Mouse (Mus musculus) brain, embryonic 14.5 days (tissue): Measurements from ENCODE around the gene Efhb. TPM values are rescaled to one million over a fixed set of nuclear protein-coding genes. Genes with fewer than 3 reads are reported as not detected.
A peak's percentile ranks its signal among the peaks of the same experiment; 100 is the strongest.

Experiments
- DNase-seq: peaks from one replicate; pipeline ENCODE4 v3.0.0-alpha.2; 2011; ENCODE audit warnings: low read depth
- CTCF ChIP-seq: fragments of 200-500 bp; IDR thresholded peaks from 2 replicates; pipeline ENCODE4 v1.5.1; 2012; ENCODE audit warnings: inconsistent platforms, mild to moderate bottlenecking, moderate library complexity, borderline replicate concordance; ENCODE audit not compliant: insufficient read depth, insufficient read length; ENCODE audit errors: extremely low read depth
- POLR2A ChIP-seq: fragments of 200-500 bp; IDR thresholded peaks from 2 replicates; pipeline ENCODE4 v1.6.1; 2012; ENCODE audit warnings: mild to moderate bottlenecking, inconsistent platforms, borderline replicate concordance; ENCODE audit not compliant: poor library complexity, insufficient read depth, insufficient read length, severe bottlenecking; ENCODE audit errors: extremely low read depth
- polyA plus RNA-seq: library from polyadenylated mRNA; depleted of rRNA; stranded (reverse); fragments of >200 nt; gene quantifications from 2 replicates; pipeline ENCODE4 v1.2.3, GENCODE M21; 2012; rRNA removed

Gene Efhb
- polyA plus RNA-seq = 1.2 and 1.9 TPM in 2 replicates

DNA sequence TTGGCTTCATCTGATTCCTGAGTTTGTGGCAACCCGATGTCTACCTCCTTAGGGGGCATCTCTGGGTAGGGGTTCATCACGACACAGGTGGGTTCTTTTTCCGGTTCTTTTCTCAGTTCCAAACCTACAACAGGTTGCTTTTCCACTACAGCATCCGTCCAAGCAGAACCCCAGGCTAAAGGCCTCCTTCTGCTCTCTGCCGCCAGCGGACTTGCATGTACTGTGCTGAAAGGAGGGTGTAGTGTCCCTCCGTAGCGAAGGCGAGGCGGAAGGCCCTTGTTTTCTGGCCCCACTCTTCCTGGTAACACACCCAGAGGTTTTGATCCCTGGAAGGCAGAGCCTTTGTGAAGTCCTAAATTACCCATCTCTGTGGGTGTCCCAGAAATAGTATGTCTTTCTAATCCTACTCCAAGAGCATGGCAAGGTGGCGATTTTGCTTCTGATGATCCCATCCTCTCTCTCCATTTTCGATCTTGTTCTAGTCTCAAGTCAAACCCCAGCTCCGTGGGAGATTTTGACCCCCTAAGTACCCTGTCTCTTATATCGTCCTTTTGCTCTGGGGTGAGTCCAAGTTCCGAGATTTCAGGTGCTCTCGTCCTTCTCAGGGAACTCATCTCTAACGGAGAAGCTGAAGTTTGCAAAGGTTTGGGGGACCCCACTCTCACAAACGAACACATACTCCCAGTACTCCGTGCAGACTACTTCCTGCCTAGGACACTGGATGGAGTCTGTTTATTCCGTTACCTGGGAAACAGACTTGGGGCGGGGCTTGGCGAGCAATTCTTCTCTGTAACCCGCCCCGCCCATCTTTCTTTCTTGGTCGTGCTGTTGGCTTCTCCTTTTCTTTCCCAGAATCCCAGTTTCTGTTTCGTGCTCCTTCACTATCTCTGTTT lies at the start of gene Efhb:
Gene Efhb, minus strand, starts transcription at position 719 of the 893 bp plus-strand sequence.
- DNase-seq = peak; percentile 94
- TF ChIP-seq POLR2A = no peak
- TF ChIP-seq CTCF = no peak

DNA sequence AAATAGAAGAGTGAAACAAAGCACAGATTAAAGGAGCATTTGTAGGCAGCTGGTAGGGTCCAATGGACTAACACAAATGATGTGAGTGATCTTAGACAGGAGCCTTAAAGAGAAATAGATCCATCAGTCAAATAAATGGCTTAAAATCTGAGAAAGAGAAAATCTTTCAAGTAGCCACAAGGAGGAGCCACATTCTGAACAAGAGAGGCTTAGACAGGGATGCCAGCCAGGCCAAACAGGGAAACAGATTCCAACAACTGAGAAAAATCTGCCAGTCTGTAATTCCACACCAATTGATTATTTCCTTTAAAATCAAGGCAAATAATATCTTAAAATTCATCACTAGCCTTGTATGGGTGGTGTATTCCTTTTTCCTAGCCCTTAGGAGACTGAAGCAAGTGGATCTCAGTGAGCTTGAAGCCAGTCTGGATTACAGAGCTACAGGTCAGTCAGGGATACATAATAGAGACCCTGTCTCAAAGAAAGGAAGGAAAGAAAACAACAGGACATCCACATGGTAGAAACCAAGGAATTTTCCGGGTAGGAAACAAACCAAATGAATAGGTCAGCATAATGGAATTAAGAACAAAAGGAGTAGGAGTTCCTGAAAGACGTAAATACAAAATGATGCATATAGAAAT lies 49.3 kb upstream of the Efhb start:
- peak; percentile 79 for DNase-seq
- TF ChIP-seq POLR2A (no peak), CTCF (peak; percentile 50; the same call in 1 of the 2 replicates)

DNA sequence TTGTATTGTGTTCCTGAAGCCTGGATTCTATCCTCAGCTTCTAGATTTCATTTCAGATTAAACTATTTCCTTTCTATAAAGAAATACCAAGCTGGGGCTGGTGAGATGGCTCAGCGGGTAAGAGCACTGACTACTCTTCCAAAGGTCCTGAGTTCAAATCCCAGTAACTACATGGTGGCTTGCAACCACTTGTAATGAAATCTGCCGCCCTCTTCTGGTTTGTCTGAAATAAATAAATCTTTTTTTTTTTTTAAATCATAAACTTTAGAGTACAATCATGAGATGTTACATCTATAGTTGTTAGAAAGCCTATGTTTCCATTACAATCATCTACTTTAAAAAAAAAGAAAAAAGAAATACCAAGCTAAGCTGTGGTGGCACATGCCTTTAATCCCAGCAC lies 39.8 kb upstream of the Efhb start:
- no peak for TF ChIP-seq CTCF
- no peak for TF ChIP-seq POLR2A
- no peak for DNase-seq

DNA sequence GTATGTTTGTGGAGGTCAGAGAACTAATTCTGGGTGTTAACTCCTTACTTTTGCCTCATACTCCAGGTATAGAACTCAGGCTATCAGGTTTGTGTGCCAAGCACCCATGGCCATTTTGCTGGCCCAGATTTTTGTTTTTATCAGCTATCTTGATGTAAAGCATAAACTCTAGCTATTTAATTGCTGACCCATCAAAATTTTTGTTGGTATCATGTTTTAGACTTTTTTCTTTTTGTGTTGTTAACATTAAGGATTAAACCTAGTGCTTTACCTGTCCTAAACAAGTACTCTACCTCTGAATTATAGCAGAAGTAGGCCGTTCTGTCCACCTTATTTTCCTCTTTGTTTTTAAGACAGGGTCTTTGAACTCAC lies 25.9 kb upstream of the Efhb start:
- TF ChIP-seq CTCF (no peak), POLR2A (no peak)
- DNase-seq = no peak

DNA sequence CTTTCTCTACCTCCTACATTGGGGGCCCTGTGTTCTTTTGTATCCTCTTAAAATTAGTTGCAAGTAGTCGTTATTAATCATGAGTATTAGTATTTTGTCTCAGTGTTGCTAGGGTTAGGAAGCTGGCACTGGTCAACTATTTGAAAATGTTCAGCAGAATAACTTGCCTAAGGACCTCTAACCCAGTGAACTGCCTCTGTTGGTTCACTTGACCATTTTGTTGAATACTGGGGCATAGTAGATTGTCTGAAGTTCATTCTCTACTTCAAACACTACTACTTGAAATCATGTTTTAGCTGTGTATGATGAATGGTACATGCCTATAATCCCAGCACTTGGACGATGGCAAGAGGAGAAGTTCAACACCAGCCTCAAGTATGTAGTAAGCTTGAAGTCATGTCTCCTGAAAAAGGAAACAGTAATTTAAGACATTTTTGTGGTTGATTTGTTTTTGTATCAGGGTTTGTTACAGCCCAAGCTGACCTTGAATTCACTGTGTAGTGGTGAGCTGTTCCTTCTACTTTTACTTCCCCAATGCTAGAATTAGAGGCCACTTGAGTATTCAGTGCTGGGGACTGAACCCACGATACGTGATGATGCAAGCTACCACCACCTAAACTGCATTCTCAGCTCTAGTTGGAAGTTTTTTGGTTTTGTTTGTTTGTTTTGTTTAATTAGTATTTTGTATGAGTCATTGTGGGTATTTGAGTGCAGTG lies 25.3 kb upstream of the Efhb start:
- no peak for DNase-seq
- TF ChIP-seq CTCF (no peak), POLR2A (no peak)

DNA sequence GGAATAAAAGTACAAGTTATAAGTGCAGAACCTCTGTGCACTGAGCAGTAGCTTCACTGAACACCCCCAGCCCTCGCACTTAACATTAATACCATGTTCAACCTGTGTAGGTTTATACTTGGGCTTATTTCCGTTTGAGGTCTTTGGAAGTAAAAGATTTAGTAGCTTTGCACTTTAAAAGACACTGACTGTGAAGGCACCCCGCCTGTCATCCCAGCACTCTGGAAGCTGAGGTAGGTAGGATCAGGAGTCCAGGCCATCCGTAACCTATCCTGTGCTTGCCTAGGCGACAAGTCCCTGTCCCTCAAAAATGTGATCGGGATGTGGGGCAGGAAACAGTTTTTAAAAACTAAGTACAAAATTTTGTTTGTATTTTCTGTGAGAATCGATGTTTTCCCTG lies 17.3 kb upstream of the Efhb start:
- TF ChIP-seq CTCF (no peak), POLR2A (no peak)
- no peak for DNase-seq

DNA sequence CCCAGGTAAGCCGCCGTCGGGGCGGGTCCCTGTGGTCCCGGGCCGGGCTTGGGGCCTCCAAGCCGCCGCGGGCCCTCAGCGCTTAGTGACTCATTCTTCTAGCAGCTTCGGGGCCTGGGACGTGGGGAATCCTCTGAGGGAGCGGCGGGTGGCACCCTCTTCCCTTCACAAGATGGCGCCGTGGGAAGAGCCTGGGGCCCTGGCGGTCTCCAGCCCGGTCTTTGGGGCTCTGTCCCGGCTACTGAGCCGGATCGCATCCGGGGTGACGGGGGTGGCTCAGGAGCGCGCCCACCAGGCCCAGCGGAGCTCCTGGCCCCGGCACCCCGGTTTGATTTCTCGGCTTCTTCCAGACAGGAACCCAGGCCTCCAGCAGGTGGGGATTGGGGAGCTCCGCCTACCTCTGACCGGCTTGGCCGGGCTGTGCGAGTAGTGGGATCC lies 16.5 kb upstream of the Efhb start:
- TF ChIP-seq CTCF (no peak), POLR2A (no peak)
- peak; percentile 63 for DNase-seq

DNA sequence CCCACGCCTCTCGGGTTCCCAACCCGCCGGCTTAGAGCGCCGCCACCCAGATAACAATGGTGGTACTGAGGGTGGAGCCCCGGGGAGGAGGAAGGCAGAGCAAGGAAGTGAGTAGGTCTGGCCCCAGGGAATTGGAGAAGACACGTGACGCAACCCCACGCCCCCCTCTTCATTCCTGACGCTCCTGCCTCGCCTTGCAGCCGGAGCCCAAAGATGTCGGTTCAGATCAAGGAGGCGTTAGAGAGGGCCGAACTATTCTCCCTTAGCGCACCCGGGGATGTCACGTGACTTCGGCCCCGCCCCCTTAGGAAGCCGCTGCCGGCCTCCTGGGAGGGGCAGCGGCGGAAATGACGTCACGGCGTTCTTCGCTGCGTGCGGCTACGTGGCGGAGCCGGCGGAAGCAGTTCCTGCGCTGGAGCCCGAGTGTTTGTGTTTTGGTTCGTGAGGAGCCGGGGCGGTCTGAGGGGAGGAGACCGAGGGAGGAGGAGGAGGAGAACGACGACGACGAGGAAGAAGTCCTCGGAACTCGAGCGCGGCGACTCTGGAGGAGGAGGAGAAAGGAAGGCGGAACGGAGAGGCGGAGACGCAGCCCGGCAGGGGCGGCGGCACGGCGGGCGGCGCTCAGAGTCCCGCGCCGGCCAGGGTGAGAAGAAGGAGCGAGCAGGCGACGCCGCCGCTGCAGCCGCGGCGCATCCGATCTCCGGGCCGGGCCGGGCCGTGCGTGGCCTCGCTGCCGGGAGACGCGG lies 15.9 kb upstream of the Efhb start, which contains the start of gene Rab5a:
Gene Rab5a, plus strand, starts transcription at position 377 of the 746 bp plus-strand sequence.
- peak; percentile 100 for DNase-seq
- TF ChIP-seq CTCF (no peak), POLR2A (peak; percentile 48; the same call in 1 of the 2 replicates)

DNA sequence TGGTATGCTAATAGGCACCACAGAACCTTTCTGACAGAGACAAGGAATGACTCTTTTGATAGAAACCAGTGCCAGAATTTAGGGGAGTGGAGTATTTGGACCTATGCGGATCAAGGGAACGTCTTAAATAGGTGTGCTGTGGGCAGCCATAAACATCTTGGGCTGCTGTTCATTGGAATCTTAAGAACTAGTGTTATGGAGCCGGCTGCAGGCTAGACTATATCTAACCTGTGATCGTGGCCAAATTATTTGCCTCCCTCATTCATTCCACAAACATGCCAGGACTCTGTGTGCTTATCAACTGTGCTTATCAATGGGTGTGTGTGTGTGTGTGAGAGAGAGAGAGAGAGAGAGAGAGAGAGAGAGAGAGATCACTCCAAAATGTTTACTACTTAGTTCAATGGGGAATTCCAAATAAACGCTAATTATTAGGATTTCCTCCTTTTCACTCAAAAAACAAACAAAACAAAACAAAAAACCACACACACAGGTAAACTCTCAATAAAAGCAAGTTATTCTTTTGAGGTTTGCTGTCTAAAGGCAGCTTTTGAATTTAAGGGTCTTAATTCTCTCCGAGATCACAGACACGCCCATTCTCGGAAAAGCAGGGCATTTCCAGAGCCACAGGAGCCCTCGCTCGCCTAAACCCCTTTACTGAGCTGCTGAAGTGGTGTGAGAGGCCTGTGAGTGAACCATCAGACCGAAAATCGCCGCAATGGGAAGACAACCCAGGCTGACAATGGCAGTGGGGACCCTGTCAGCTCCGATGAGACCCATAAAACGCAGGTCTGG lies 15.1 kb upstream of the Efhb start:
- TF ChIP-seq CTCF (no peak), POLR2A (no peak)
- DNase-seq = peak; percentile 35

DNA sequence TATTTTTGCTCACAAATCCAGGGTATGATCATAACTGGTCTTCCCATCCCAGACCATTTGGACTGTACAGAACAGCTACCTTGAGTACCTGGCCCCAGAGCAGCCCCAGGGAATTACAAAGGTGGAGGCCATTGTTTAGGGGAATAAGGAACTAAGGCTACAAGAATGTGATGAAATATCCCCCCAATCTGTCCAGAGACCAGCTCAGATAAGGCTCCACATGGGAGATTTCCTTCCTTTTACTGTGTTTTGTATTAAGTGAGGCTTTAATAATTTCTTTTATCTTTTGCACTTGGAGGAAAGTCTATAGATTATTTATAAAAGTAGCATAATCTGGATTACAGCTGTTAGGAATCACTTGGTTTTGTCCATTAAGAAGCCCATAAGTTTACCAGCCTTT lies 5.6 kb upstream of the Efhb start:
- TF ChIP-seq CTCF = no peak
- TF ChIP-seq POLR2A = no peak
- DNase-seq = no peak

DNA sequence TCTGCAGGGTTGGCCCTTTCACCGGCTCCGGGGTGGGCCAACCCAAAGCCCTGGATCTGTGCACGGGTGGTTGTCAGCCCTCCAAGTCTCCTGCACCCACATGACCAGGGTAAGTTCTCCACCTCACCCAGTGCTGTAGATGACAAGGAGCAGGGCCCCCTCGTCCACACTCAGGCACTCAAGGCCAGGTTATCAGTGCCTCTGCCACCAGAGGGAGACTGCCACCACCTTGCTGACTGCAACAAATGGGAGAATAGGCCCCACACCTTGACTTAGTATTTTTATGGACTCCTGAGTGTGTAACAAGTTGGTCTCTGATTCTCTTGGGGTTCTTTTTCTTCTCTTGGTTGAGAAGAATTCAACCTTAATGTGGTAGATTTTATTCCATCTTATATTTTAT lies 2.4 kb upstream of the Efhb start:
- no peak for DNase-seq
- TF ChIP-seq CTCF = peak; percentile 15; the same call in 1 of the 2 replicates
- TF ChIP-seq POLR2A = no peak
